Mouse (Mus musculus) embryo, embryonic 10 days (tissue): ENCODE results near the gene Zbtb32.

Source experiments
- DNase-seq: peaks from one replicate; pipeline ENCODE4 v3.0.0-alpha.2; 2015; ENCODE audit warnings: low spot score

Zbtb32 gene

GRCm38 (mm10) chr7:30600651-30601050 is 1.9 kb upstream of the Zbtb32 start:
- no peak for DNase-seq

DNA sequence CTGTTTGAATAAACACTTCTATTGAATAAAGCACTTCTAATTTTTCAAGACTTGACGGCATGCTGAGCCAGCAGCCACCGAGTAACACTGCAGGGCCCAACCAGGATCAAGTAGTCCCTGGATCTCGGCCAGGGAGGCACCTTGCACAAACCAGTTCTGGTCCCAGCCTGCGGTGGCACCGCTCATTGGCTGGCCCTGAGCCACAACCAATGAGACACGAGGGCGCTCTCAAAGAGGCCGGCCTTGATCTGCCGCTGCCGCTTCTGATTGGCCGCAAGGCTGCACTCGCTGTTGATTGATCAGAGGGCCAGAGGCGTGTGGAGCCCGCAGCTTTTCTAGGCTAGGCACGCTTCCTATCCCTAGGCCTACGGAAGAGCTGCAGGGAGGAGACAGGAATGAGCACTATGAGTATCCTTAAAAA is 1.2 kb upstream of the Zbtb32 start:
- peak; percentile 91 for DNase-seq

DNA sequence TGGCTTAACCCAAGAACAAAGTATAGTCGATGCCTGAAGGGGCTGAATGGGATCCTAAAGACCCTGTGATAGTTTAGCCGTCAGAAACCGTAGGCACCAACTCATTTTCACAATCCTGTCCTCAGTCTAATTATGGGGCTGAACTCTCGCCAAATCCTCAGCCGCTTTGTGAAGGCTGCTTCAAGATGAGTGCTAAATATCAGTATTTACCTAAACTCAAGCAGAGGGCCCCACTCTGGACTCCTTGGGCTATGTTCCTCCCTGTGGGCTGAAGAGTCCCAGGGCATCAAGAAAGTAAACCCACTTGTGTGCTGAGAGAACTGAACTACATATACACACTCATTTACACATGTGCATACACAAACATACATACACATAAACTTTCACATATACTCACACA is 1.9 kb downstream of the Zbtb32 start:
- DNase-seq = no peak

GRCm38 (mm10) chr7:30596093-30596492 is 2.6 kb downstream of the Zbtb32 start:
- DNase-seq = no peak

GRCm38 (mm10) chr7:30594510-30595024 is 4.1 kb downstream of the Zbtb32 start:
- no peak for DNase-seq

DNA sequence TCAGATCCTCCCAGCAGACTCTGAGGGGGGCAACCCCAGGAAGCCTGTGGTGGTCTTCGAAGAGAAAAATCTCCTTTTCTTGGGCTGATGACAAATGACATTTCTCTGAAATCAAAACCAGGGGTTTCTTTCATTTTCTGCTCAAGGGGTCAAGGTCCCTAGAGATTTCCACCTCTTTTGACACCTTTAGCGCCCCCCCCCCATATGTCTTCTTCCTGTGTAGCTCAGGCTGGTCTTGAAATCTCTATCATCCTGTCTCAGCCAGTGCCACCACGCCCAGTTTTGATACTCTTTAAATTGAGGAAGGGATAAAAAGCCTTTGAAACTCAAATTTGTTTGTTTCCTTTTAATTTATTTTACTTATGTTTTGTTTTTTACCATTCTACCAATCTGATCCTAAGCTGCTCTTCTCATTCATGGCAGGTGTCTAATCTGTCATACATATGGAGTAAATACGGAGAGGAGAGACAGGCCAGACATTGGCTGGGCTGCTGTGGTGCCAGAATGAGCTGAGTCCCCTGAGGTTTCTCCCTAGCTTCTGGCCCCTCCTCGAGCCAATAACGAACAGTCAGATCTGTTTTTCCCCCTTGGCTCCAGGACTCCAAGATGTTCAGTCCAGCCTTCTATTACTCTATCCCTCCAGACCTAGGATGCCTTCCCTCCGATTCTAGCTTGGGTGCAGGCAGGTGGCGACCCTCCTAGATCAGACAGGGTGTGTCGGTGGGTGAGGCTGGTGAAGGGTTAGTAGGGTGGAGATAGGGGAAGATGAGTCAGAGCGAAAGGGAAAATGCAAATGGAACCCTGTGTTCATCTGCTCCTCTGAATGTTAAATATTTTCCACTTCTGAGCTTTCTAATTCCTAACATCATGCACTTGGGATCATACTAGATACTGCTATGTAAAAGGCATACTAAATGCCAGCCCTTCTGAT is 4.9 kb downstream of the Zbtb32 start:
- no peak for DNase-seq

- no peak for DNase-seq
Observed at GRCm38 (mm10) chr7:30592772-30593423, 5.8 kb downstream of the Zbtb32 start.

GRCm38 (mm10) chr7:30591605-30591951 is 7.1 kb downstream of the Zbtb32 start:
- DNase-seq = no peak

GRCm38 (mm10) chr7:30590927-30591604 is 7.6 kb downstream of the Zbtb32 start:
- no peak for DNase-seq

DNA sequence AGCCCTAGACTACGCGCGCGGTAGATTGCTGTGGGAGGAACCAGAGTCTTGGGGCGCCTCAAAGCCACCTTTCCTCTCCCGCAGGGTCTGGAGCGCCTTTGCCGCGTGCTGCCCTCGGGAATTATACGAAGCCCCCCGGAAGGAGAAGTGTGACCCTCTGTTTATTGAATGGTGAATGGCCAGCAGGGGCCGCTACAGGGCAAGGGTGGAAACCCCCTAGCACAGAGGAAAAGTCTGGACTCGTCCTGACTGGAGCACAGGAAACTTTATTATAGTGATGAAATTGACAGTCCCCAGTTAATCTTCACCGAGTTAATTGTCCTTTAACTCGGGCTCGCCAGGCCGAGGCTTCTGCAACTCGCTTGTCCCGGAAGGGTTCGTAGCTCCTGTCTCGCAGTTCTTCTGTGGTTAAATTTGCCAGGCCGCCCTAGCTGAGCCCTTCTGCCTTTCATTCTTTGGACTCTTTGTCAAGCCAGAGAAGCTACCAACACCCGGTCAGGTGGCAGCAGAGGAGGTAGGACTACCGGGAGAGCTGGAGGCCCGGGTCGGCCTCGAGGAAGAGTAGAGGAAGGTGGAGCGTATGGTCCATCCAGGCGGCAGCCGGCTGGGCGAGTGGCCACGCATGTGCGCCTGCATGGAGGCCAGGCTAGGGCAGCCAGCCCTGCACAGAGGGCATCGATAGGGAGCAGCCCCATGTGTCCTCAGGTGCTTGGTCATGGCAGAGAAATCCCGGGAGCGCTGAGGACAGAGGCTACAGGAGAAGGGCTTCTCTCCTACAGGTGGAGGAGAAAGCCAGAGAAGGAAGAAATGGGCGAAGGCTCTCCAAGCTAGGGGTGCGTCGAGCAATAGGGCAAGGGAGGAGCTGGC is 9.0 kb downstream of the Zbtb32 start:
- DNase-seq = peak; percentile 94

DNA sequence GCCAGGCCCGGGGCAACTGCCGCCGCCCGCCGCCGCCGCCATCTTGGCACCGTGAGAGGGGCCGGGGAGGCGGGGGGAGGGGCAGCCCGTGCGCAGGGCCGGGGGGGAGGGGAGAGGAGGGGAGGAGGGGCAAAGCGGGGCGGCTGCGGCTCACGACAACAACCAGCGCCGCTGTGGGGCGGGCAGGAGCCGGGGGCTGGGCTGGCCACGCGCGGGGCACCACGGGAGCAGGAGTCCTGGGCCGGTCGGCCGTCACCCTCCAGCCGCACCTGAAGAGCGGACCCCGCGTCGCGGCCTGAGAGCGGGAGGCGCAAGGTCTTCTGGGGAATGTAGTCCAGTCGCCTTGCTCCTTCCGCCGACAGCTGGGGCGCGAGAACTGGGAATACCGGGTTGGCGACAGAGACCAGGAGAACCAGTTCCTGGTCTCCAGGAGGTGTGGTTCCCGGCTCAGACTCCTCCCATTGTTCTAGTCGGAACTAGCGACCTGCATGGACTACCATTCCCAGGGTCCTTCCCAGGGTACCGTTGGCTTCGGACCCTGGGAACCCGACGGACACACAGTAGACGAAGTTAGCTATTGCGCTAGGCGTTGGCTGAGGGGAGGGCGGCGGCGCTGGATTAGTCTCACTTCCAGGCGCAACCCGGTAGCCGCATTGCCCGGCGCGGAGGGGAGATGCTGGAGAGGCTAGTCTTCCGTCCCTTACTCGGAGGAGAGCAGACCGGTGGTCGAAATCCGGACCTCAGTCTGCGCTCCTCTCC is 9.9 kb downstream of the Zbtb32 start, which contains the start of gene Kmt2b:
Gene Kmt2b (minus strand): TSS at position 51 of the 759 bp plus-strand sequence.
- peak; percentile 99 for DNase-seq

- peak; percentile 28 for DNase-seq
Observed at GRCm38 (mm10) chr7:30587842-30588667, 10.7 kb downstream of the Zbtb32 start.

DNA sequence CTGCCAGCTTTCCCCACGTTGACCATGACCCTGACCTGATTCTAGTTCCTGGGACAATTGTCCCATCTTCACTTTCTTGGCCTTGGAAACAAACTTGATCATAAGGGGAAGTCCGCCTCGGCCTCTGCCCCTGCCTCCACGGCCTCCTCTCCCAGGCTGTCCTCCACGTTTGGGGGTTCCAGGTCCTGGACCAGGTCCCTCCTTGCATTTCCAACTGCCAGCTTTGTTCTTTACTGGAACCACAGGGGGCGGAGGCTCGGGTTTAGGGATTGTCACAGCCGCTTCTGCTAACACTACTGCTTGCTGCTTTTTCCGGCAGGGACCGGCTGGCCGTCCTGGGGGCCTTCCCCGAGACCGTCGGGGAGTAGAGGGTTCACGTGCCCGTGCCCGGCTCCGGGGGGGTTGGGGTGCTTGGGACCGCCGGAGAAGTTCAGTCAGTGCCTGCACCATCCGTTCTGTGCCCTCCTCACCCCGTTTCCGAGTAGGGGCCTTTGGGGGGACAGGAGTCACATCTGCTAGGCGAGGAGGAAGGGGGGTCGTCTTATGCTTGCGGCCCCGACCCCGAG is 12.2 kb downstream of the Zbtb32 start:
- no peak for DNase-seq

DNA sequence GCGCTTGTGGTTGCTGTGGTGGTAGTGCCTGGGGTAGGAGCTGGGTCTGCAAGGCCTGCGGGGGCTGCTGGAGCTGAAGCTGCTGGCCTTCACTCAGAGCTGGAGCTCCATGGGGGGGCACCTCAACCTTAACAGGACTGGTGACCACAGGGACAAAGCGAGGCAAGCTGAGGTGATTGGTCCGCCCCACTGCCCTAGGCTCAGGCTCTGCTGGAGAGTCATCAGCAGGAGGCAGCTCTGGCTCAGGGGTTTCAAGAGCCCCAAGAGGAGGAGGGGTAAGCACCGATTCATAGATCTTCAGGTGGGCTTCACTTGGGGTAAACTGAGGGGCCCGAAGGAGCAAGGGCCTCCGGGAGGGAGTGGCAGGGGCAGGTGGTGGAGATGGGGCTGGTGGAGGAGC is 13.5 kb downstream of the Zbtb32 start:
- no peak for DNase-seq

GRCm38 (mm10) chr7:30584339-30584738 is 14.4 kb downstream of the Zbtb32 start:
- DNase-seq = no peak

GRCm38 (mm10) chr7:30581547-30581946 is 17.2 kb downstream of the Zbtb32 start:
- no peak for DNase-seq

GRCm38 (mm10) chr7:30579950-30580349 is 18.8 kb downstream of the Zbtb32 start:
- no peak for DNase-seq

DNA sequence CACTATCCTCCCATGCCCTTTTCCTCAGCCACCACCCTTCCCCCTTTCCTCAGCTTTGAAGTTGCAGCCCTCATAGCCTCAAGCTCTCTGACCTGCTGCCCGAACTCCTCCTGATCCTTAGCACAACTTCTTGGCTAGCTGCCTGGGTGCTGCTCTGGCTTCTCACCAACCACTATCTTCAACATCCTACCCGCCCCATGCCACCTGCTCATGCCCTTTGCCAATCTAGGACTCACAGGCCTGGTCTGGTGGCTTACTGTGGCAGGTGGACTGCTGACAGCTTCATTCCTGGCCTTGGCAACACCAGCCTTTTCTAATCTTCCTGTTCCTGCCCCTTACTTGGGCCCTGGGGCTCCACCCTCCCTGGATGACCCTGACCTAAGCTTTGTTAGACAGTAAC is 25.7 kb downstream of the Zbtb32 start:
- DNase-seq = no peak

DNA sequence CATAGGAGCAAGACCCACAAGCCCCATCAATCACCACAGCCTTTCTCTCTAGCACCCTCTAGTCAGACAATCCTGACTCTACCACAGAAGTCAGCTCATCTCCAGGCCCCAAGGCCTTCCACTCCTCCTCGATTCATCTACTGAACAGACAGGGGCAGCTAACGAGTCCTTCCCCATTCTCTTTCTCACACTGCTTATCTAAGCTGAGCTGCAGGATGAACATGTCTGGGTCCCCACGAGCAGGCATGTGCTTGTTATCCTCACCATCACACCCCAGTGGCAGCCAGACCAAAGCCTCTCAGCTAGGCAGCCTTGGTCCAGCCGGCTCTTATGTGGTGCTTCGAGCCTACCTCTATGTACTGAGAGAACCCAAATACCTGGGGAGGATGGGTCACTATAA is 26.3 kb downstream of the Zbtb32 start:
- DNase-seq = no peak

GRCm38 (mm10) chr7:30567555-30567954 is 31.2 kb downstream of the Zbtb32 start:
- no peak for DNase-seq
